Mouse (Mus musculus): ENCODE data around the gene Sema6d.

DNA sequence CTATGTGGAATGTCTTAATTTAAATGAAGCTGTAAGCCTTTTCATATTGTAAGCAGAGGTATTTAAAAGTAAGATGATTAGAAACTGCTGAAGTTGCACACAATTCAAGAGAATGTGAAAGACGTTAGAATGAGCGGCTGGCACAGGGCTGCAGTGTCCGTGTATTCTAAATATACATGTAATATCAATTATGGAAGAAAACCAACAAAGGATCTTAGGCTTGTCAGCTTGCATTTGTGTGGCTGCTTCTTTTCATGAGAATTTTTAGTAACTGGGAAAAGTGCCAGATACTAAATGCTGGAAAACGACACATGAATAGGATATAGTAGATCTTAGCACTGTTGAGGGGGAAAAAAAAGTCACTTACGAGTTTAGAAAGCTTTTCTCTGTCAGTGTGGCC lies 11.8 kb downstream of the Sema6d start:
- TF ChIP-seq GATA1 (IDR thresholded peaks at IDR 0.05; ENCODE audit: low read length) (no peak), TAL1 (IDR thresholded peaks at IDR 0.05; ENCODE audit: low read length) (no peak)

All from erythroblast, embryonic 14.5 days (primary cell).